Mouse (Mus musculus) kidney, postnatal 36 days (tissue): Measurements from ENCODE around the gene 4932438H23Rik.

Experiments used
- DNase-seq, 2 experiments: peaks; one replicate each; pipeline ENCODE4 v3.0.0; 2021 to 2022; ENCODE audit warnings: mixed read lengths in 2 of 2

4932438H23Rik gene

GRCm38 (mm10) chr16:91055150-91055549 is 39.8 kb downstream of the 4932438H23Rik start:
- peak; percentile 42 to 53 for DNase-seq

GRCm38 (mm10) chr16:91053599-91053998 is 41.3 kb downstream of the 4932438H23Rik start:
- DNase-seq = no peak

GRCm38 (mm10) chr16:91045511-91045910 is 49.4 kb downstream of the 4932438H23Rik start:
- peak; percentile 27 to 73 for DNase-seq

DNA sequence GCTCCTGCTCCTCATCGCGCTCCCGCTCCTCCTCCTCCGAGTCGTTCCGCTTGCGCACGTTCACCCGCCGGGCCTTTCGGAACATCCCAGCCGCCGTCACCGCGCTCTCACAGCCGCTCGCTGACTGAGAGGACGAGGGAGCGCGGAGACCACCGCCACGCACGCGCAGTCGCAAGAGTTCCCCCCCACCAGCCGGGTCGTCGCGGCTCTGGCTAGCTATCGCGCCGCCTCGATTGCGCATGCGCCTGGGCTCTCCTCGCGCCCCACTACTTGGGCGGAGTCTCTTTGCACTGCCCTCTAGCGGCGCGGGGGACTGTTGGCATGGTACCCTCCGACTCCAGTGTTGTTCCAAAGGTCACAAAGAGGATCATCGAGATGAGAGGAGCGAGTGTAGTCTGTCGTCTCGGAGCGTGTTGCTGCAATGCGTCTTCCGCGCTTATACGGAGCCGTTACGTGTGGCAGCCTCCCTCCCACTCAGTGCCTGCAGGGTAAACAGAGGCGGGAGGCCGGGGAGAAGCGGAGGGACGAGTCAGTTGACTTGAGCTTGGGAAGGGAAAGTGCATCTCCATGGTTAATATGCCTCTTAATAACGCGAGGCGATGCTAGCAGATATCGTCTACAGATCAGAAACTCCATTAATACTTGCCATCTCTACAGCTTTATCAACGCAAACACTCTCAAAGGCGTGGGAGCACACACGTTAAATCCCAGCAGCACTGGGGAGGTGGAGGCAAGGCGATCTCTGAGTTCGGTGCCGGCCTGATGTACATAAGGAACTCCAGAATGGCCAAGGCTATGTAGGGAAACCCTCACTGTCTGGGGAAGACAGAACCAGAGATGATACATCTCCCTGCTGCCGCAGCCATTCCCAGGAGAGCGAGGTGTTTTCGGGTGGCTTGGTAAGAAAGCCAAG is 50.4 kb downstream of the 4932438H23Rik start, which contains the start of gene Paxbp1:
Paxbp1 (minus strand) TSS at position 274 of the 913 bp plus-strand sequence.
- DNase-seq = peak; percentile 98 to 99

- peak; percentile 64 to 77 for DNase-seq
Measured at GRCm38 (mm10) chr16:91043461-91044248, 51.3 kb downstream of the 4932438H23Rik start.

GRCm38 (mm10) chr16:91042640-91043039 is 52.3 kb downstream of the 4932438H23Rik start:
- no peak for DNase-seq

GRCm38 (mm10) chr16:91035866-91036265 is 59.1 kb downstream of the 4932438H23Rik start:
- no peak for DNase-seq

DNA sequence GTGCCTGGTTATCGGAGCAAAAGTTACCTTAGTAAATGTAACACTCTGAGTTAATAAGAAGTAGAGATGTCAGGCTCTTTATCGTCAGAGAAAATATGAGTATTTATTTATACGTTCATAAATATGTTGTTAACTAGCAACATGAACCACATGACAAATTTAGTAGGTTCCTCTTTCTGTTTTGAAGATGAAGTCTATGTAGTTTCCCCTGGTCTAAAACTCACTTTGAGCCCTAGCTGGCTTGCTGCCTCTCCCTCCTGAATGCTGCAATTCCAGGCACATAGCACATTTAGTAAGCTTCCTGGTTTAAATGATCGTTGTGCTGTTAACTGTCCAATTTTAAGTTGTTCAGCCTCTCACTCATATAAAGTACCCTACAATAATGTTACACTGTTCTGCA is 64.2 kb downstream of the 4932438H23Rik start:
- no peak for DNase-seq

DNA sequence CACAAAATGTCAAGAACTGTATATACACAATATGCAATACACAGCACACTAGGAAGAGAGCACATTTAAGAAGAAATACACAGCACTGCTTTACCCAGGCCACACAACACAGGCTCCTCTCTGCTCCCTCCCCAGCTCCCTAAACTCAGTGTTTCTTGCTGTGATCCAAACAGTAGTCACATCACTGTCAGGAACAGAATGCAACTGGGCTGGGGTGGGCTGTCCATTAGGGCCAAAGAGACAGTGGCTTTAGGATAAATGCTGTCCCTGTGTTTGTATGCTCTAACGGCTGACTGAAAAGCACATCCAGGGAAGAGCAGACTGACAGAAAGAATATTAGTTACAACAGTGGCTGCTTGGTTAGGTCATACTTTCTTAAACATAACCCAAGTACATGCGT is 65.0 kb downstream of the 4932438H23Rik start:
- no peak for DNase-seq

- DNase-seq = no peak
Measured at GRCm38 (mm10) chr16:91029161-91029743, 65.7 kb downstream of the 4932438H23Rik start.

DNA sequence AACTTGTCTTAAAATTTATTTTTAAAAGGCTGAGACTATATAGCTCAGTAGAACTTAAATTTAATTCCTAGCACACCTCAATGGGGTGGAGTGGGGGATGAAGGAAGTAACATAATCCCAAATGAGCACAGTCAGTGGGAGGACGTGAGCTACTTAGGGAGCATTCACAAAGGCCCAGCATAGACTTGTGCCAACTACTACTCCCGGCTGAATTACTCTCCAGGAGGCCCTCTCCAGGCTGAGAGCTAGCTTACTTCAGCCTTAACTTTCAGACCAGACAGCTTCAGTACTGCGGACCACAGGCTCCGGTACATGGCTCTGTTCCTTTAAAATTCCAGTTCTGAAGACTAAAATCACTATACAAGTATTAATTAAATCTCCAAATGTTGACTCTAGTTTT is 68.6 kb downstream of the 4932438H23Rik start:
- no peak for DNase-seq

GRCm38 (mm10) chr16:91023384-91023783 is 71.5 kb downstream of the 4932438H23Rik start:
- peak in 1 of 2 experiments; percentile 58 for DNase-seq

DNA sequence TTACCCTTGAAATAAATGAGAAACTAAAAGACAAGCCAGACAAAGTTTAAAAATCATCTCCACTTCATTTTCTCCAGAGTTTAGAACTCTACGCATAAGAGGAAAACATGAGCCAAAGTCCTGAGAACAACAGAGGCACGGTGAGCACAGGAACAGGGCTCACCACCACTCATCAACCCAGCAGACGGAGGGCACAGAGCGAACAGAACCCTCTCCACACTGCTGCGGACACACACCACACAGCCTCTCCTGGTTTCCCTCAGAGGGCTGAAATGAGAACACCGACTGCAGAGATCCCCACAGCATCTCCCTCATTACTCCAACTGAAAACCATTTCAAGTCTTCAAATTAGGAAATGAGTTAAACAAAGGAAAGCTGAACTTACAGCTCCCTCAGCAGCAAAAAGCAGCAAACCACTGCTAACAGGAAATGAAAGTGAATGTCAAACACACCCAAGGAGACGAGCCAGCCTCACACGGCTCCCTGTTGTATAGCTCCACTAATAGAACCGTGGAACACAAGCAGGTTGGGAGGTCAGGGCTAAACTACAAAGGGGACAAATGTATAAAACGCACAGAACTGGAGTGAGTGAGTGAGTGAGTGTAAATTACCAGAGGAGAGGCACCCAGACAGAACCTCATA is 74.0 kb downstream of the 4932438H23Rik start:
- no peak for DNase-seq

GRCm38 (mm10) chr16:91019476-91019875 is 75.4 kb downstream of the 4932438H23Rik start:
- no peak for DNase-seq

- DNase-seq = no peak
Measured at GRCm38 (mm10) chr16:91015761-91016160, 79.2 kb downstream of the 4932438H23Rik start.

DNA sequence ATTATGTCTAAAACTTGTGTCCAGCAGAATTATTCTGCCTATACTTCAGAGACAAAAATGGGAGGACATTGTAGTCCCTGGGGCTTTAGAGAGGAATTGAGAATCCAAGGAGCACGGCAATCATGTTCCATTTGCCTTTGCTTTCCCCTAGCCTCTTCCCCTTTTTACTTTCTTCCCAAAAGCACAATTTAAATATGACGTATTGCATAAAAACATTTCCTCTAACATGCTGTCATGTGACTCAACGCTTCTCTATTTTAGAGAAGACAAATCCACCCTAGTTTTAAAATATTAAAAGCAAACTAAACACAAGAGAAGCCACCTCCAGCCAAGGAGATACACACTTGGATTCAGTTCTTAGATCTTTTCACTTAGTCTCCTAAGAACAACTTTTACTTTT is 83.1 kb downstream of the 4932438H23Rik start:
- DNase-seq = no peak

DNA sequence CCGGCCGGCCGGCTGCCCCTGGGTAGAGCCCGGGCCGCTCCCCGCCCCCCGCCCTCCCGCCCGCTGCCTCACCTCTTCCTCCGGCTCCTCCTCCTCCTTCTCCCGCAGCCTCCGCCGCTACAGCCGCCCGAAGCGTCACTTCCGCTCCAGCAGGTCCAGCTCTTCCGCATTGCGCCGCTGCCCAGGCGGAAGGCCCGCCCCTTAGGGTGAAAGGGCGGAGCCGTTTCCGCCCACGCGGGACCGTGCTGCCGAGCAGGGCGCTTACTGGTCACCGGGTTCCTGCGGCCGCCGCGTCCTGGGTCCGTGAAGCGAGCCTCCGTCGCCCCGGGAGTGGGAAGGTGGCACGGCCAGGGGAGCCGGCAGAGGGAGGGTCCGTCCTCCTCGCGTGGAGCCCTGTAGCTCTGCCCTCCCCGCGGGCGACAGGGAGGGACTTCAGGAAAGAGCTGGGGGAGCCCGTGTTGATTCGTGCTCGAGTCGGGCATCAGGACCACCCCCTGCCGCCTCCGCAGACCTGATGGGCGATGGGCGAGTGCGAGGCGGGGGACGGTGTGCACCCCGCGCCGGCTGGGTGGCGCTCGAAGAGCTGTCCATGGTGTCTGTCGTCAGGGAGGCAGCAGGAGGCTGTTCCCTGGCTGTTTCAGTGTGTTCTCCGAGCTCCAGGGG is 83.8 kb downstream of the 4932438H23Rik start, which contains the start of gene Synj1:
Synj1 (minus strand) TSS at position 288 of the 663 bp plus-strand sequence.
- DNase-seq = peak; percentile 94

- peak in 1 of 2 experiments; percentile 11 for DNase-seq
Measured at GRCm38 (mm10) chr16:91010581-91011020, 84.3 kb downstream of the 4932438H23Rik start.

GRCm38 (mm10) chr16:91009942-91010529 is 84.9 kb downstream of the 4932438H23Rik start:
- no peak for DNase-seq

- DNase-seq = peak in 1 of 2 experiments; percentile 19
Measured at GRCm38 (mm10) chr16:91004915-91005538, 89.9 kb downstream of the 4932438H23Rik start.
